In the genomic region with DNA sequence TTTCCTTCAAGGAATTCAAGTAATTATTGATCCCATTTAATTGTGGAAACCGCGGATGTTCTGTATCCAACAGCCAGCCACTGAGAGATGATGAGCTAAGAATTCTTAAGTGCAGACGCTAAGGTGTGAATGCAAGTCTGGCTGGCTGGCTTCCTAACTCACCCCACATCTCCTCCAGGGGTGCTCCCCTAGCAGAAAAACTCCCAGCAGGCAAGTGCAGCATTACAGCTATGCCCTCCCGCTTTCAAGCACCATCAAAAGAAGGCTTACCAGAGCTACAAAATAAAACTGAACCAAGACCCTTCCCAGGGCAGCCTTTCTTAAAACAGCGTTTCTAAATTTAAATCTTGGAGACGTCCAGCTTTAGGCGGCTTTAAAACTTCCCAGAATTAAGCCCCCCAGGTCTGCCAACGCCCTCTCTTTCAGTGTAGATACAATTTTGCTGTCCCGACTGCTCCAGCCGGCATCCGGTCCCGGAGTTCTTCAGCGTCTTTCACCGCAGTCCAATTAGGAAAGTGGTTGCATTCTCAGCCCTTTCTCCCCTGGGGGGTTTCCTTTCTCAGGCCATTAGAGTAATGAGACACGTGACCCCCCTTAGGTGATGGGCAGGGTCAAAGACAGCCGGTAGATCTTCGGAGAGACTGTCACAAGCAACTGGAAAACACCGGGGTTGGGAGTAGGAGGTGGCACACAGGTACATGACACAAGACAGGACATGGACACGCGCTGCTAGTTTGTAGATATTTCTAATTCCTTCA, we compare ENCODE assay signal across 8 mouse cellular contexts. TPM values are rescaled to one million over a fixed set of nuclear protein-coding genes. Genes with fewer than 3 reads are reported as not detected.
DNase-seq lines count a peak whose midpoint lies in the region; ATAC-seq and TF ChIP-seq lines count a peak whose summit lies in the region.

No protein-coding gene starts in this region.

- no peak overlapping the region for H3K27ac ChIP-seq in lung, embryonic 16.5 days (ENCODE audit: low read length)
- H3K27ac ChIP-seq in forebrain, embryonic 13.5 days, result no peak overlapping the region
- no peak overlapping the region for H3K27ac ChIP-seq in limb, embryonic 14.5 days (replicated peaks; ENCODE audit: low read depth, low read length)
- H3K27ac ChIP-seq in stomach, embryonic 14.5 days (ENCODE audit: low read length), result no peak overlapping the region

- no peaks in the 10 kb centered on the region for H3K36me3 ChIP-seq in lung, embryonic 16.5 days (ENCODE audit: control insufficient read depth, insufficient read depth, low read length)
- no peaks in the 10 kb centered on the region for H3K36me3 ChIP-seq in forebrain, embryonic 13.5 days (ENCODE audit: poor library complexity, severe bottlenecking)
- no peaks in the 10 kb centered on the region for H3K36me3 ChIP-seq in limb, embryonic 14.5 days (ENCODE audit: control insufficient read depth, insufficient read depth, low read length)
- H3K36me3 ChIP-seq in stomach, embryonic 14.5 days (ENCODE audit: control insufficient read depth, insufficient read depth, low read length), result no peaks in the 10 kb centered on the region

- no peak overlapping the region for H3K9ac ChIP-seq in lung, embryonic 16.5 days (ENCODE audit: low read length)
- H3K9ac ChIP-seq in forebrain, embryonic 13.5 days, result peak overlapping the region; percentile 52; the same call in 1 of the 2 replicates
- H3K9ac ChIP-seq in limb, embryonic 14.5 days (ENCODE audit: low read depth, low read length, severe bottlenecking), result peak overlapping the region; percentile 21
- no peak overlapping the region for H3K9ac ChIP-seq in stomach, embryonic 14.5 days (replicated peaks; ENCODE audit: low read depth, low read length)

- H3K4me3 ChIP-seq in lung, embryonic 16.5 days (ENCODE audit: low read length), result peak overlapping the region; percentile 18
- H3K4me3 ChIP-seq in forebrain, embryonic 13.5 days, result peak overlapping the region; percentile 34
- peak overlapping the region; percentile 23 for H3K4me3 ChIP-seq in limb, embryonic 14.5 days (replicated peaks; ENCODE audit: low read length)
- H3K4me3 ChIP-seq in stomach, embryonic 14.5 days (ENCODE audit: low read depth, low read length), result no peak overlapping the region

- ATAC-seq in lung, embryonic 16.5 days (ENCODE audit: low read depth), result no peak
- peak; percentile 43; the same call in 1 of the 2 replicates for ATAC-seq in forebrain, embryonic 13.5 days
- no peak for ATAC-seq in limb, embryonic 14.5 days (ENCODE audit: low FRiP score, low read depth)
- no peak for ATAC-seq in stomach, embryonic 14.5 days (ENCODE audit: insufficient number of reproducible peaks, insufficient read depth, low FRiP score, low read depth)

- peaks cover 12% of the 10 kb centered on the region for H3K27me3 ChIP-seq in lung, embryonic 16.5 days (ENCODE audit: control insufficient read depth, insufficient read depth, low read depth, low read length)
- H3K27me3 ChIP-seq in forebrain, embryonic 13.5 days, result peaks cover 11% of the 10 kb centered on the region
- H3K27me3 ChIP-seq in limb, embryonic 14.5 days (ENCODE audit: control insufficient read depth, insufficient read depth, low read length), result peaks cover 9% of the 10 kb centered on the region; the same call in 1 of the 2 replicates
- 0 out of 2 replicates have a peak, but pooled peaks cover 2% of the 10 kb centered on the region for H3K27me3 ChIP-seq in stomach, embryonic 14.5 days (ENCODE audit: control insufficient read depth, insufficient read depth, low read length)

- H3K4me2 ChIP-seq in lung, embryonic 16.5 days (ENCODE audit: low read depth, low read length), result peak overlapping the region; percentile 31
- peak overlapping the region; percentile 61 for H3K4me2 ChIP-seq in forebrain, embryonic 13.5 days
- H3K4me2 ChIP-seq in limb, embryonic 14.5 days (replicated peaks; ENCODE audit: low read depth, low read length, severe bottlenecking), result peak overlapping the region; percentile 48
- peak overlapping the region; percentile 25; the same call in 1 of the 2 replicates for H3K4me2 ChIP-seq in stomach, embryonic 14.5 days (replicated peaks; ENCODE audit: low read depth, low read length)

- 9% methylated on average over 20 of the region's 20 CpGs for WGBS in lung, embryonic 16.5 days
- 6% methylated on average over 20 of the region's 20 CpGs for WGBS in forebrain, embryonic 13.5 days
- WGBS in limb, embryonic 14.5 days, result 5% methylated on average over 20 of the region's 20 CpGs
- WGBS in stomach, embryonic 14.5 days, result 10% methylated on average over 20 of the region's 20 CpGs

- no peak for DNase-seq in lung, postnatal 25 days (ENCODE audit: low spot score)
- peak; percentile 19 for DNase-seq in limb, embryonic 14.5 days (ENCODE audit: low spot score)
- DNase-seq in cerebellum, adult 9-10 months, result no peak
- no peak for DNase-seq in lung, adult 18-20 months
- no peak for DNase-seq in adrenal gland, adult 2 months

- H3K9me3 ChIP-seq in lung, embryonic 16.5 days (ENCODE audit: control insufficient read depth, low read length), result 0 out of 2 replicates have a peak, but pooled peaks cover 2% of the 10 kb centered on the region
- H3K9me3 ChIP-seq in forebrain, embryonic 13.5 days (replicated peaks), result no peaks in the 10 kb centered on the region
- H3K9me3 ChIP-seq in limb, embryonic 14.5 days (ENCODE audit: control insufficient read depth, low read length), result no peaks in the 10 kb centered on the region
- no peaks in the 10 kb centered on the region for H3K9me3 ChIP-seq in stomach, embryonic 14.5 days (ENCODE audit: control insufficient read depth, low read depth, low read length)

- no peak for TF ChIP-seq POLR2A in limb, embryonic 14.5 days (IDR thresholded peaks at IDR 0.05; ENCODE audit: borderline replicate concordance, extremely low read depth, insufficient read depth, insufficient read length)

- H3K4me1 ChIP-seq in lung, embryonic 16.5 days (replicated peaks; ENCODE audit: control insufficient read depth, insufficient read depth, low read length), result no peaks in the 10 kb centered on the region
- peaks cover 9% of the 10 kb centered on the region for H3K4me1 ChIP-seq in forebrain, embryonic 13.5 days
- peaks cover 6% of the 10 kb centered on the region for H3K4me1 ChIP-seq in limb, embryonic 14.5 days (ENCODE audit: control insufficient read depth, insufficient read depth, low read length)
- no peaks in the 10 kb centered on the region for H3K4me1 ChIP-seq in stomach, embryonic 14.5 days (ENCODE audit: control insufficient read depth, insufficient read depth, low read length)

RNA-seq across cellular contexts. Expression of gene Paqr9, which starts 22.5 kb away (rescaled TPM):
- 0.03 and 0.09 TPM in 2 replicates for polyA plus RNA-seq in lung, embryonic 16.5 days (2015; fragmentation: Nextera tagmentation; extraction: Ambion mirVana)
- polyA plus RNA-seq in forebrain, embryonic 13.5 days (2015; fragmentation: Nextera tagmentation; extraction: Ambion mirVana), result 0.81 and 1.1 TPM in 2 replicates
- polyA plus RNA-seq in limb, embryonic 14.5 days (2012; rRNA removed), result 0.33 and 0.38 TPM in 2 replicates
- polyA plus RNA-seq in limb, embryonic 14.5 days (2014; fragmentation: Nextera tagmentation; extraction: Ambion mirVana), result 0.08 and 0.12 TPM in 2 replicates
- polyA plus RNA-seq in stomach, embryonic 14.5 days (2014; fragmentation: Nextera tagmentation; extraction: Ambion mirVana), result 0.09 TPM in 1 of 2 replicates, not detected in the other
- total RNA-seq in adrenal gland, adult 2 months (2021), result 10 to 100 TPM; 10.4 to 12.1 TPM
- polyA plus RNA-seq in adrenal gland, adult 2 months (2012; rRNA removed), result 14.2 and 23.5 TPM in 2 replicates

RNA-seq across cellular contexts. Expression of gene Pcolce2, which starts 55.5 kb away (rescaled TPM):
- polyA plus RNA-seq in lung, embryonic 16.5 days (2015; fragmentation: Nextera tagmentation; extraction: Ambion mirVana), result 8.7 and 9.3 TPM in 2 replicates
- polyA plus RNA-seq in forebrain, embryonic 13.5 days (2015; fragmentation: Nextera tagmentation; extraction: Ambion mirVana), result 1.4 and 2.8 TPM in 2 replicates
- polyA plus RNA-seq in limb, embryonic 14.5 days (2012; rRNA removed), result 6.3 and 6.8 TPM in 2 replicates
- 17.7 and 18.6 TPM in 2 replicates for polyA plus RNA-seq in limb, embryonic 14.5 days (2014; fragmentation: Nextera tagmentation; extraction: Ambion mirVana)
- 0.98 and 1.3 TPM in 2 replicates for polyA plus RNA-seq in stomach, embryonic 14.5 days (2014; fragmentation: Nextera tagmentation; extraction: Ambion mirVana)
- total RNA-seq in adrenal gland, adult 2 months (2021), result 1 to 10 TPM; 5.6 to 8.0 TPM
- 0.18 and 0.34 TPM in 2 replicates for polyA plus RNA-seq in adrenal gland, adult 2 months (2012; rRNA removed)

Comparison
In these comparisons a context has a peak if more than half of its experiments do, and no peak if none do; other contexts are left out.
1. H3K9ac ChIP-seq: peak in forebrain, embryonic 13.5 days (single experiment) and limb, embryonic 14.5 days (single experiment); none in lung, embryonic 16.5 days (single experiment) and stomach, embryonic 14.5 days (single experiment).
2. Peak in every context shown above with its lines, with median percentiles within 50 percentile points of each other: H3K4me2 ChIP-seq.